ENCODE assay signal across 24 mouse cellular contexts in the genomic region with DNA sequence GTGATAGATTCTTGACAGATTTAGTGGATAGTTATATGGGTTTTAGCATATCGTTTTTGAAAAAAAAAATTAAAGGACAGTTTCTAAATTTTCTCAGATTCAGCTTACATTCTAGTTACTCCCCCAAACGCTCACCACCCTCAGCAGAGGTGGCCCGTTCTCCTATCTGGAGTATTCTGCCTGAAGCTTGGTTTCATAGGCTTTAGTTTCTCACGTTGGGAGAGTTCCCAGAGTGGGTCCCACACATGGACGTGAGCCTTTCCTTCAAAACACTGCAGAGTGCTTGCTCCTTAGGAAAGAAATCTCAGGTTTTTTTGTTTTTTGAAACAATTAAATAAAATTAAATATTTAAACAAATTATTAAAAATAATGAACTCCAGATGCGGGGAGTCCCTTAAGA. TPM values are rescaled to one million over a fixed set of nuclear protein-coding genes. Genes with fewer than 3 reads are reported as not detected.
DNase-seq lines count a peak whose midpoint lies in the region; ATAC-seq and TF ChIP-seq lines count a peak whose summit lies in the region.
"Had no signal": no experiment of that assay in that cellular context is flagged by ENCODE, and none has a peak within 500 bp of the region (broad histone marks: within the 10 kb centered on the region; RNA-seq: fewer than 3 reads in every experiment).

No protein-coding gene starts in this region.

- H3K4me1 ChIP-seq in midbrain, embryonic 11.5 days (ENCODE audit: control insufficient read depth, insufficient read depth, low read length), result no peaks in the 10 kb centered on the region
- H3K4me1 ChIP-seq in midbrain, postnatal 0 days (ENCODE audit: insufficient read depth, low read length), result no peaks in the 10 kb centered on the region
- H3K4me1 ChIP-seq in CH12.LX (ENCODE audit: control insufficient read depth in 1 of 2, insufficient read depth in 2 of 2), result peaks cover 22 to 46% of the 10 kb centered on the region in 2 experiments
- peaks cover 4% of the 10 kb centered on the region; the same call in 1 of the 2 replicates for H3K4me1 ChIP-seq in liver, postnatal 0 days (ENCODE audit: insufficient read depth)

- TF ChIP-seq EP300 in CH12.LX (IDR thresholded peaks at IDR 0.05; ENCODE audit: low read length), result no peak
- no peak for TF ChIP-seq EP300 in liver, postnatal 0 days (IDR thresholded peaks at IDR 0.05; ENCODE audit: low read depth)

- no peak overlapping the region for H3K27ac ChIP-seq in midbrain, embryonic 11.5 days (ENCODE audit: low read depth, low read length)
- no peak overlapping the region for H3K27ac ChIP-seq in midbrain, postnatal 0 days (ENCODE audit: low read depth, low read length)
- peak overlapping the region; percentile 66; the same call in 1 of the 2 replicates for H3K27ac ChIP-seq in CH12.LX (ENCODE audit: insufficient read depth, low read depth)
- H3K27ac ChIP-seq in liver, postnatal 0 days (ENCODE audit: low read depth), result no peak overlapping the region

- no peak overlapping the region for H3K9ac ChIP-seq in midbrain, embryonic 11.5 days (ENCODE audit: low read length)
- H3K9ac ChIP-seq in midbrain, postnatal 0 days (replicated peaks; ENCODE audit: low read length, poor library complexity, severe bottlenecking), result no peak overlapping the region
- peak overlapping the region; percentile 97 for H3K9ac ChIP-seq in CH12.LX (ENCODE audit: insufficient read depth, low read depth)
- H3K9ac ChIP-seq in liver, postnatal 0 days (replicated peaks), result no peak overlapping the region

- peaks cover 88% of the 10 kb centered on the region for H3K79me2 ChIP-seq in CH12.LX (replicated peaks; ENCODE audit: control insufficient read depth, extremely low read depth, insufficient read depth, poor library complexity, severe bottlenecking)

- no peaks in the 10 kb centered on the region for H3K36me3 ChIP-seq in midbrain, embryonic 11.5 days (ENCODE audit: control insufficient read depth, insufficient read depth, low read length)
- H3K36me3 ChIP-seq in midbrain, postnatal 0 days (ENCODE audit: insufficient read depth, low read length), result no peaks in the 10 kb centered on the region
- peaks cover 17 to 38% of the 10 kb centered on the region in 2 experiments for H3K36me3 ChIP-seq in CH12.LX (replicated peaks in 1 of 2; ENCODE audit: control insufficient read depth in 1 of 2, insufficient read depth in 1 of 2, low read length in 1 of 2)
- H3K36me3 ChIP-seq in liver, postnatal 0 days (replicated peaks; ENCODE audit: insufficient read depth, low read length), result no peaks in the 10 kb centered on the region
- H3K36me3 ChIP-seq: G1E had no signal

- peak; percentile 39 for DNase-seq in heart, adult 11 months
- DNase-seq in heart, adult 8-10 months (ENCODE audit: low spot score), result no peak
- DNase-seq in midbrain, embryonic 11.5 days (ENCODE audit: low spot score, missing footprints), result peak; percentile 68
- DNase-seq in midbrain, postnatal 0 days (ENCODE audit: low spot score), result no peak
- DNase-seq in CH12.LX (ENCODE audit: extremely low read depth), result no peak
- no peak for DNase-seq in liver, postnatal 0 days
- DNase-seq: adrenal gland, adult 2 months; adrenal gland, adult 8-10 months; adrenal gland, postnatal 10 days; adrenal gland, postnatal 14 days; adrenal gland, postnatal 25 days; adrenal gland, postnatal 36 days; B cell, adult 2 months; cerebellum, adult 11 months; cerebellum, adult 11-12 months; cerebellum, adult 18-20 months; cerebellum, adult 2 months had no signal

- TF ChIP-seq RAD21 in CH12.LX (IDR thresholded peaks at IDR 0.05; ENCODE audit: low read depth, low read length), result no peak

- H3K27me3 ChIP-seq in midbrain, embryonic 11.5 days (ENCODE audit: control insufficient read depth, insufficient read depth, low read length), result no peaks in the 10 kb centered on the region
- no peaks in the 10 kb centered on the region for H3K27me3 ChIP-seq in midbrain, postnatal 0 days (ENCODE audit: insufficient read depth, low read length)
- H3K27me3 ChIP-seq in CH12.LX (replicated peaks), result no peaks in the 10 kb centered on the region
- no peaks in the 10 kb centered on the region for H3K27me3 ChIP-seq in liver, postnatal 0 days (ENCODE audit: insufficient read depth, low read length)
- H3K27me3 ChIP-seq: Patski had no signal

- H3K9me3 ChIP-seq in midbrain, embryonic 11.5 days (ENCODE audit: control insufficient read depth, low read length), result no peaks in the 10 kb centered on the region
- H3K9me3 ChIP-seq in midbrain, postnatal 0 days (ENCODE audit: low read length), result no peaks in the 10 kb centered on the region
- no peaks in the 10 kb centered on the region for H3K9me3 ChIP-seq in CH12.LX (replicated peaks; ENCODE audit: low read length)
- H3K9me3 ChIP-seq in liver, postnatal 0 days (ENCODE audit: low read length), result no peaks in the 10 kb centered on the region

- H3K4me2 ChIP-seq in midbrain, embryonic 11.5 days, result no peak overlapping the region
- H3K4me2 ChIP-seq in midbrain, postnatal 0 days (ENCODE audit: low read depth, low read length, poor library complexity, severe bottlenecking), result no peak overlapping the region
- peak overlapping the region; percentile 55 for H3K4me2 ChIP-seq in CH12.LX (ENCODE audit: insufficient read depth, low read depth, poor library complexity, severe bottlenecking)
- H3K4me2 ChIP-seq in liver, postnatal 0 days (ENCODE audit: low read depth, low read length), result no peak overlapping the region

- no peak for ATAC-seq in midbrain, embryonic 11.5 days (ENCODE audit: low FRiP score)
- ATAC-seq in midbrain, postnatal 0 days (ENCODE audit: low FRiP score), result no peak
- no peak for ATAC-seq in liver, postnatal 0 days
- ATAC-seq: activated CD4-positive, CD25-positive, alpha-beta regulatory T cell, adult 4 months; CD4-positive, CD25-positive, alpha-beta regulatory T cell, adult 4 months; Patski had no signal

- WGBS in midbrain, embryonic 11.5 days, result 86% methylated on average over 6 of the region's 6 CpGs
- WGBS in midbrain, postnatal 0 days, result 89% methylated on average over 6 of the region's 6 CpGs
- WGBS in liver, postnatal 0 days (ENCODE audit: insufficient replicate concordance), result 78% methylated on average over 6 of the region's 6 CpGs

- no peak for TF ChIP-seq POLR2A in CH12.LX (IDR thresholded peaks at IDR 0.05; ENCODE audit: low read depth, low read length)

- no peak for TF ChIP-seq CTCF in midbrain, postnatal 0 days (IDR thresholded peaks at IDR 0.05)
- TF ChIP-seq CTCF in CH12.LX (conservative IDR thresholded peaks at IDR 0.05 in 1 of 2, IDR thresholded peaks at IDR 0.05 in 1 of 2; ENCODE audit: low read depth in 2 of 2, low read length in 2 of 2), result no peak
- TF ChIP-seq CTCF in liver, postnatal 0 days (IDR thresholded peaks at IDR 0.05; ENCODE audit: low read depth), result no peak

- in situ Hi-C loops in CH12.LX (cut with MboI; ENCODE audit: low pct_ligation_motif_present, low pct_unique_long_range_greater_than_20kb, low sequenced_read_pairs), result no loop called here

- no peak overlapping the region for H3K4me3 ChIP-seq in midbrain, embryonic 11.5 days (ENCODE audit: low read depth, low read length)
- no peak overlapping the region for H3K4me3 ChIP-seq in midbrain, postnatal 0 days (ENCODE audit: low read depth, low read length)
- peak overlapping the region; percentile 45 to 74 (median 71) for H3K4me3 ChIP-seq in CH12.LX (replicated peaks in 1 of 3; ENCODE audit: low read depth in 2 of 3, low read length in 2 of 3, poor library complexity in 1 of 3)
- H3K4me3 ChIP-seq in liver, postnatal 0 days (ENCODE audit: low read depth, low read length), result no peak overlapping the region

- dilution Hi-C loops in CH12.LX (cut with MboI; ENCODE audit: extremely low pct_ligation_motif_present, extremely low pct_unique_long_range_greater_than_20kb, low sequenced_read_pairs), result no loop called here

TF ChIP-seq in CH12.LX, 34 proteins besides CTCF, POLR2A, EP300 and RAD21:
- TF ChIP-seq CHD1 (IDR thresholded peaks at IDR 0.05; ENCODE audit: low read depth, low read length) (peak; percentile 62), RCOR1 (conservative IDR thresholded peaks at IDR 0.05; ENCODE audit: low read depth, low read length) (no peak)

RNA-seq across cellular contexts. Expression of a gene that starts 4.4 kb away (rescaled TPM):
- under 1 TPM in 1 of 4 experiments, not detected in 3; 0.06 TPM for total RNA-seq in heart, adult 8-10 months (2022)
- not detected in 2 replicates for polyA plus RNA-seq in midbrain, embryonic 11.5 days (2014; fragmentation: Nextera tagmentation; extraction: Ambion mirVana)
- total RNA-seq in midbrain, postnatal 0 days (2014; rRNA removed), result not detected in 2 replicates
- not detected in 2 replicates for polyA plus RNA-seq in midbrain, postnatal 0 days (2015; fragmentation: Nextera tagmentation; extraction: Ambion mirVana)
- 15.6 and 22.8 TPM in 2 replicates for total RNA-seq in CH12.LX (2012; rRNA removed)
- total RNA-seq in CH12.LX (2014; rRNA removed), result 67.9 and 72.5 TPM in 2 replicates
- 19.4 and 19.8 TPM in 2 replicates for polyA plus RNA-seq in CH12.LX (2012; ENCODE audit: insufficient read length, low read depth)
- 0.05 TPM in 1 of 2 replicates, not detected in the other for polyA plus RNA-seq in liver, postnatal 0 days (2015; fragmentation: Nextera tagmentation; extraction: Ambion mirVana)
- total RNA-seq: adrenal gland, postnatal 14 days; adrenal gland, postnatal 25 days; adrenal gland, postnatal 4 days; G1E; MEL had no signal
- polyA plus RNA-seq: adrenal gland, adult 2 months; C2C12; G1E; Patski had no signal

Comparison
In these comparisons a context has a peak if more than half of its experiments do, and no peak if none do; other contexts are left out.
1. DNase-seq: peak in heart, adult 11 months (single experiment) and midbrain, embryonic 11.5 days (single experiment); none in heart, adult 8-10 months (single experiment), midbrain, postnatal 0 days (single experiment), CH12.LX (single experiment) and liver, postnatal 0 days (single experiment).
2. H3K4me3 ChIP-seq: peak in CH12.LX (3 of 3); none in midbrain, embryonic 11.5 days (single experiment), midbrain, postnatal 0 days (single experiment) and liver, postnatal 0 days (single experiment).
3. RNA of a gene that starts 4.4 kb away (polyA plus RNA-seq): 19.4 to 19.8 TPM in CH12.LX; 0.05 TPM in liver, postnatal 0 days, not detected in midbrain, embryonic 11.5 days and not detected in midbrain, postnatal 0 days; every median in the first group is over 10 times any median in the second.